Mouse (Mus musculus): ENCODE data around the gene Gm28168. TPM values are rescaled to one million over a fixed set of nuclear protein-coding genes. Genes with fewer than 3 reads are reported as not detected.

The Gm28168 gene
- total RNA-seq (2023) = not detected

DNA sequence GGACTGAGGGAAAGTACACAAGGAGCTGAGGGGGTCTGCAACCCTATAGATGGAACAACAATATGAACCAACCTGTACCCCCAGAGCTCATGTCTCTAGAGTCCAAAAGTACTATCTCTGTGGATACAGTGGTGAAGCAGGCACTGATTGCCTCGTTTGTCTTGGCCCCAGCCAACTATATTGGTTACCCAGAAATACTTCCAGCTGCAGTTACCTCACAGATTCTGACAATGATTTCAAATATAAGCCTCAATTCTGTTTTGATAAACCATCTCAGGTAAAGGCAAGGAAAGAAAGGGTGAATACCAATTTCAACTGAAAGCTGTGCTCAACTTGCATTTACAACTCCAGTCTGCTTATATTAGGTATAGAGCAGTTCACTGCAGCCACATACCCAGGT, at the start of gene Gm28168:
Gm28168 (plus strand) TSS at position 301 of the 400 bp plus-strand sequence.

DNA sequence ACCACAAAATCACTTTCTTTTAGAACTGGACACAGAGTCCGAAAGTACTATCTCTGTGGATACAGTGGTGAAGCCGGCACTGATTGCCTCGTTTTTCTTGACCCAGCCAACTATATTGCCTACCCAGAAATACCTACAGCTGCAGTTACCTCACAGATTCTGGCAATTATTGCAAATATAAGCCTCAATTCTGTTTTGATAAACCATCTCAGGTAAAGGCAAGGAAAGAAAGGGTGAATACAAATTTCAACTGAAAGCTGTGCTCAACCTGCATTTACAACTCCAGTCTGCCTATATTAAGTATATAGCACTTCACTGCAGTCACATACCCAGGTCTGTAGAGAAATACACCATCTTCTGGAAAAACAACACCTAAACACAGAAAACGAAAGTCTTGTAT, 37.8 kb downstream of the Gm28168 start, which contains the start of gene Gm7145:
Gm7145 (plus strand) TSS at position 301 of the 400 bp plus-strand sequence.

Other genes starting within 250 kb of the Gm28168 start
- not detected for gene Gm28363, start 230.9 kb upstream of the Gm28168 start, total RNA-seq (2023)
- not detected for gene B020011L13Rik, start 146.9 kb upstream of the Gm28168 start, total RNA-seq (2023)
- gene Gm28360, start 97.9 kb upstream of the Gm28168 start, total RNA-seq (2023) = not detected
- not detected for gene Gm7145, start 37.9 kb downstream of the Gm28168 start, total RNA-seq (2023)
- not detected for gene Gm29106, start 248.5 kb downstream of the Gm28168 start, total RNA-seq (2023)